Mouse (Mus musculus): ENCODE measurements around the gene Hist1h2bh. TPM values are rescaled to one million over a fixed set of nuclear protein-coding genes. Genes with fewer than 3 reads are reported as not detected.

Gene Hist1h2bh
- polyA plus RNA-seq, 1 experiment from 2014 or later: 0.77 TPM

DNA sequence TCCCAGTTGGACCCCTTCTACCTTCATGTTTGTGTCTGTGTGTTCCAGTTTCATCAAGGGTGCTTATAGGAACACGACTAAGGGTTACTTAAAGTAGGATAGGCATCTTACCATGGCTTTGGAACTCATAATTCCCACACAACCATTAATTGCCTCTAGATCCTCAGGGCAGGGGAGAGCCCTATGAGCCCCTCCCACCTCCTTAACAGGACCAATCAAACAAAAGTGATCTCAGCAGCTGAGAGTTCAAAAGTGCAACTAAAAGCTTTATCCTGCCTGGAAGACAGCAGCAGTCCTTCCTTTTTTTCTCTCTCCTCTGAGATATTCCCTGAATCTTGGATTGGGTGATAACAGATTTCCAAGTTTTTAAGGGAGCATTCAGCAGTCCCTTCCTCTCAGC, 33.1 kb downstream of the Hist1h2bh start:
- H3K4me2 ChIP-seq (ENCODE audit: low read depth, low read length): no peak overlapping the region
- 26% methylated on average over 1 of the region's 1 CpGs for WGBS
- no peaks in the 10 kb centered on the region for H3K36me3 ChIP-seq (ENCODE audit: control insufficient read depth, insufficient read depth, low read length)
- ATAC-seq (ENCODE audit: low read depth) (no peak), DNase-seq (ENCODE audit: low spot score) (no peak)
- no peaks in the 10 kb centered on the region for H3K27me3 ChIP-seq (replicated peaks; ENCODE audit: control insufficient read depth, insufficient read depth, low read length)
- no peaks in the 10 kb centered on the region for H3K9me3 ChIP-seq (ENCODE audit: control insufficient read depth, low read length)
- peaks cover 13% of the 10 kb centered on the region for H3K4me1 ChIP-seq (ENCODE audit: control insufficient read depth, insufficient read depth, low read length)
- no peak overlapping the region for H3K27ac ChIP-seq (replicated peaks; ENCODE audit: low read depth, low read length)
- H3K9ac ChIP-seq (ENCODE audit: low read depth, low read length): no peak overlapping the region
- no peak overlapping the region for H3K4me3 ChIP-seq (ENCODE audit: low read depth, low read length)

DNA sequence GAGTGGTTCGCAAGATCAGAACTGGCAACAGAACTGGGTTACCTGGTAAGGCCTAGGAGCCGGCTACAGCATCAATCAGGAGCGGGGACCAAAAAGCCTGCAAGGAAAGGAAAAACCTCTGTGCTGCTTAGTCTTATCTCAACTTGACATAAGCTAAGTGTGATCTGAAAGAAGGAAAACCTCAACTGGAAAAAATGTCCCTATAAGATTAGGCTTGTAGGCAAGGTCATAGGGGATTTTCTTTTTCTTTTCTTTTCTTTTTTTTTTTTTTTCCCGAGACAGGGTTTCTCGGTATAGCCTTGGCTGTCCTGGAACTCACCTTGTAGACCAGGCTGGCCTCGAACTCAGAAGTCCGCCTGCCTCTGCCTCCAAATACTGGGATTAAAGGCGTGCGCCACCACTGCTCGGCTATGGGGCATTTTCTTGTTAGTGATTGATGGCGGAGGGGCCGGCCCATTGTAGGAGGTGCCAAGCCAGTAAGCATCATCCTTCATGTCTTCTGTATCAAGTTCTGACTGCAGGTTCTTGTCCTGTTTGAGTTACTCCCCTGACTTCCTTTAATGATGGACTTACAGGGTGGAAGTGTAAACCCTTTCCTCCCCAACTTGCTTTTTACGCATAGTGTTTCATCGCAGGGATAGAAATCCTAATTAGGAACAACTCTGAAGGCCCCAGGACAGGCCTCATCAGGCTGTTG, 36.2 kb downstream of the Hist1h2bh start:
- Histone ChIP-seq H3K36me3 (ENCODE audit: control insufficient read depth, insufficient read depth, low read length) (no peaks in the 10 kb centered on the region), H3K27me3 (replicated peaks; ENCODE audit: control insufficient read depth, insufficient read depth, low read length) (no peaks in the 10 kb centered on the region), H3K9me3 (ENCODE audit: control insufficient read depth, low read length) (no peaks in the 10 kb centered on the region), H3K9ac (ENCODE audit: low read depth, low read length) (no peak overlapping the region), H3K4me3 (ENCODE audit: low read depth, low read length) (no peak overlapping the region), H3K4me2 (ENCODE audit: low read depth, low read length) (peak overlapping the region; percentile 53; the same call in 1 of the 2 replicates), H3K27ac (replicated peaks; ENCODE audit: low read depth, low read length) (no peak overlapping the region), H3K4me1 (ENCODE audit: control insufficient read depth, insufficient read depth, low read length) (peaks cover 15% of the 10 kb centered on the region)
- no peak for DNase-seq (ENCODE audit: low spot score)
- no peak for ATAC-seq (ENCODE audit: low read depth)
- WGBS: 22% methylated on average over 14 of the region's 14 CpGs

DNA sequence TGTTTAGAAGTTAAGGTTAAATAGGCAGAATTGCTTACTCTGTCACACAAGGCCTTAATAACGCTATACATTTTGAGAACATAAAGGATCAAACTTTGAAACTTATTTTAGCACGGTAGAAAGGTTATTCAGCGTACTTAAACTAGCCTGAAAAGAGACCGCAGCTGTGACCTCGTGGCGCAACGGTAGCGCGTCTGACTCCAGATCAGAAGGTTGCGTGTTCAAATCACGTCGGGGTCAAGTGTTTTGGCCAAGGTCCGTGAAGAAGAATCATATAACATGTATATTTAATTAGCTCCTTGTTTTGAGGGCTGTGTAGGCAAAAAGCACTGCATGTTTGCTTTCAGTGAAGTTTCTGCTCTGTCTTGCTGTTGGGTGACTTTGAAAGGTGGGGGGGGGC, 36.8 kb downstream of the Hist1h2bh start:
- Histone ChIP-seq H3K27ac (replicated peaks; ENCODE audit: low read depth, low read length) (0 out of 2 replicates have a peak overlapping the region, but pooled peaks have one; percentile 72), H3K4me3 (ENCODE audit: low read depth, low read length) (peak overlapping the region; percentile 28), H3K36me3 (ENCODE audit: control insufficient read depth, insufficient read depth, low read length) (no peaks in the 10 kb centered on the region), H3K9ac (ENCODE audit: low read depth, low read length) (no peak overlapping the region), H3K4me2 (ENCODE audit: low read depth, low read length) (peak overlapping the region; percentile 53), H3K4me1 (ENCODE audit: control insufficient read depth, insufficient read depth, low read length) (peaks cover 15% of the 10 kb centered on the region), H3K9me3 (ENCODE audit: control insufficient read depth, low read length) (no peaks in the 10 kb centered on the region), H3K27me3 (replicated peaks; ENCODE audit: control insufficient read depth, insufficient read depth, low read length) (no peaks in the 10 kb centered on the region)
- 4% methylated on average over 13 of the region's 13 CpGs for WGBS
- ATAC-seq (ENCODE audit: low read depth): 0 out of 2 replicates have a peak, but pooled peaks have one; percentile 27
- DNase-seq (ENCODE audit: low spot score): peak; percentile 48

DNA sequence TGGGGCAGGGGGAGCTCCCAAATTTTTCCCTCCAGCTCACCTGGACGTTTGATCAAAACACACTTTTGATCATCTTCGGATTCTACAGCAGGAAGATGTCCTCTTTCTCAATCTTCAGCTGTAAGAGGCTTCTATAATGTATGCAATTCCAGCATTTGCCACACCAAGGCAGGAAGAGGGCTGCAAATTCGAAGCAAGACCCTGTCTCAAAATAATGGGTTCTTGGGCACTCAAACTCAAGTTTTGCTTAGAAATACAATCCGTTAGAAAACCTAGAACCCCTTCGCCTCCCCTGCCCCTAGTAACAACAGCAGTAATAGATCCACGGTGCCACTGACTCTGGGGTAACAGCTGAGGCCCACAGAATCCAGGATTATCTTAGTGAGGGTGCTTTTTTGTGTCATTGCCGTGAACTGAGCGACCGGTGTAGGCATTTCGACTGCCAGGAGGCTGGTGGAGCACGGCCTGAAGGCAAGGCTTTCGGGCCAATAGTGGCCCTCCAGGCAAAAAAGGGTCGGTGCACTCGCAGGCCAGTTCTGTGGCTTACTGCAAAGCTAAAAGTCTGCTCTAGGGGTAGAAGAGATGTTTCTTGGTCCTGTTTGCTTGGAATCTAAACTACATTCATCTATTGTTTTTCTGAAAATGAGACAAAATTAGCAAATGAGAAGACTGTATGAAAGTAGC, 37.4 kb downstream of the Hist1h2bh start:
- Histone ChIP-seq H3K9me3 (ENCODE audit: control insufficient read depth, low read length) (no peaks in the 10 kb centered on the region), H3K9ac (ENCODE audit: low read depth, low read length) (peak overlapping the region; percentile 31; the same call in 1 of the 2 replicates), H3K27me3 (replicated peaks; ENCODE audit: control insufficient read depth, insufficient read depth, low read length) (no peaks in the 10 kb centered on the region), H3K4me2 (ENCODE audit: low read depth, low read length) (peak overlapping the region; percentile 53), H3K36me3 (ENCODE audit: control insufficient read depth, insufficient read depth, low read length) (no peaks in the 10 kb centered on the region), H3K27ac (replicated peaks; ENCODE audit: low read depth, low read length) (peak overlapping the region; percentile 72), H3K4me3 (ENCODE audit: low read depth, low read length) (peak overlapping the region; percentile 28), H3K4me1 (ENCODE audit: control insufficient read depth, insufficient read depth, low read length) (peaks cover 15% of the 10 kb centered on the region)
- 0 out of 2 replicates have a peak, but pooled peaks have one; percentile 26 for ATAC-seq (ENCODE audit: low read depth)
- WGBS: 6% methylated on average over 14 of the region's 14 CpGs
- no peak for DNase-seq (ENCODE audit: low spot score)

DNA sequence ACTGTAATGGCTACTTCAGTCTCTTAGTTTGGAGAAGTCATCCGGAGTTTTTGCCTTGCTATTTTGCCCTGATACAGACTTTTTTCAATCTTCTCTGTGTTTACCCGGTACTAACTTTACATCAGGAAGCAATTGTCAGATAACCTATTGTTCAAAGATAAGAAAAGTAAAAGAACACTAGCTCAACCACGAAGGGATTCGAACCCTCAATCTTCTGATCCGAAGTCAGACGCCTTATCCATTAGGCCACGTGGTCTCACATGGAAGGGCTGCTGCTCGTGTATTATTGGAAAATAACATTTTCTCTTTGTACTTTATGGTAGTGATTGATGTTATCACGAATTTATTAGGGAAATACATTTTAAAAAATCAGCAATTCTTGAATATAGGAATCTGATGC, 39.4 kb downstream of the Hist1h2bh start:
- Histone ChIP-seq H3K27ac (replicated peaks; ENCODE audit: low read depth, low read length) (no peak overlapping the region), H3K9me3 (ENCODE audit: control insufficient read depth, low read length) (no peaks in the 10 kb centered on the region), H3K36me3 (ENCODE audit: control insufficient read depth, insufficient read depth, low read length) (no peaks in the 10 kb centered on the region), H3K9ac (ENCODE audit: low read depth, low read length) (no peak overlapping the region), H3K27me3 (replicated peaks; ENCODE audit: control insufficient read depth, insufficient read depth, low read length) (no peaks in the 10 kb centered on the region), H3K4me3 (ENCODE audit: low read depth, low read length) (no peak overlapping the region), H3K4me2 (ENCODE audit: low read depth, low read length) (peak overlapping the region; percentile 23), H3K4me1 (ENCODE audit: control insufficient read depth, insufficient read depth, low read length) (peaks cover 15% of the 10 kb centered on the region)
- WGBS: 1% methylated on average over 9 of the region's 9 CpGs
- DNase-seq (ENCODE audit: low spot score): peak; percentile 68
- ATAC-seq (ENCODE audit: low read depth): no peak

DNA sequence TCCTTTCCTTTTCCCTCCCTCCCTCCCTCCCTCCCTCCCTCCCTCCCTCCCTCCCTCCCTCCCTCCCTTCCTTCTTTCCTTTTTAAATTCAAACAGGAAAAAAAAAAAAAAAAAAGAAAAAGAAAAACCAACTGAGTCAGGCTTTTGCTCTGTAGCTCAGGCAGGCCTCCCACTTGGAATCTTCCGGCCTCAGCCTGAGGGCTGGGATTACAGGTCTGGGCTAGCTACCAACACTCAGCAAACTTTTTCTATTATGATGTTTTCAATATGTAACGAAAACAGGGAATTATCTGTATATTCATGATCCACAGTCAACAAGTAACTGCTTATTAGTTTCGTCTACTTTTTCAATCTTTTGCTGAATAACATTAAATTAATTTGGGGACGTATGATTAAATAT, 40.3 kb downstream of the Hist1h2bh start:
- DNase-seq (ENCODE audit: low spot score) (no peak), ATAC-seq (ENCODE audit: low read depth) (no peak)
- WGBS: 31% methylated on average over 4 of the region's 4 CpGs
- no peaks in the 10 kb centered on the region for H3K27me3 ChIP-seq (replicated peaks; ENCODE audit: control insufficient read depth, insufficient read depth, low read length)
- H3K4me2 ChIP-seq (ENCODE audit: low read depth, low read length): no peak overlapping the region
- no peaks in the 10 kb centered on the region for H3K9me3 ChIP-seq (ENCODE audit: control insufficient read depth, low read length)
- no peaks in the 10 kb centered on the region for H3K36me3 ChIP-seq (ENCODE audit: control insufficient read depth, insufficient read depth, low read length)
- H3K27ac ChIP-seq (replicated peaks; ENCODE audit: low read depth, low read length): no peak overlapping the region
- H3K4me3 ChIP-seq (ENCODE audit: low read depth, low read length): no peak overlapping the region
- H3K4me1 ChIP-seq (ENCODE audit: control insufficient read depth, insufficient read depth, low read length): peaks cover 15% of the 10 kb centered on the region
- H3K9ac ChIP-seq (ENCODE audit: low read depth, low read length): no peak overlapping the region

DNA sequence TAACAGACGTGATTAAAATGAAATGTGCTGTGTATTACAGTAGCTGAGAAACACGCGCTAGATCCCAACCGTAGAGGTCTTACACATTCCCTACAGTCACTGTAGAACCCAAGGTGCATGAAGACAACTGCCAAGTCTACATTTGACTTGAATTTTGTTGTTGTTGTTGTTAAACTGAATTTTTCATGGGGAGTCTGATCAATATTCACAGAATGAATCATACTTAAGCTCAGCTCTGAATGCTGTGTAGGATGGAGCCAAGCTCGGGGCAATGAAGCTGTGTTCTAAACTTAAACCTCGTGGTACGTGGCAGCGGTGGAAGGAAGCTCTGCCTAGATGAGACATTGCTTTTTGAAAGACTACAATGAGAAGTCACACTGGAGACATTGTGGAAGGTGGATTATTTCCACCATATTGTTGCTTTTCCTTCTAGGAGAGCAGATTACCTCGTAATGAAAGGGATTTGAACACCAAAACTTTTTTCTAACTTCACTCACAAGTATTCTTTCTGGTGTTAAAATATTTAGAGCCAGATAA, 41.1 kb downstream of the Hist1h2bh start:
- peak overlapping the region; percentile 43 for H3K4me2 ChIP-seq (ENCODE audit: low read depth, low read length)
- 0 out of 2 replicates have a peak overlapping the region, but pooled peaks have one; percentile 15 for H3K4me3 ChIP-seq (ENCODE audit: low read depth, low read length)

DNA sequence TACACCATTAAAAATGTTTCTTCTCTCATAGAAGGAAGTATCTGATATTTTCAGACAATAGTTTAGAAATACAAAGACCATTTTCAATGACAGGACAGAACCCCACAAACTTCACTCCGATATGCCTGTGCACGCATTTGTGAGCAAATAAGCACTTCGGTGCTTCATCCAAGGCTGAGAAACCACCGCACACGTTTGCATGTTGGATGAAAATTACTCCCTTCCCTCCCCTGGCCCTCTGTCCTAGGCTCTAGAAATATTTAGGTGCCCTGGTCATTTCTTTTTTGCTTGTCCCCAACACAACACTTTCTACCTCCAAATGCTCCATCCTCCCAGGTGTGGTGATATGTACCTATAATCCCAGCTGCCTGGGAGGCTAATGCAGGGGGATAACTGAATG, 41.7 kb downstream of the Hist1h2bh start:
- no peak overlapping the region for H3K27ac ChIP-seq (replicated peaks; ENCODE audit: low read depth, low read length)
- ATAC-seq (ENCODE audit: low read depth) (no peak), DNase-seq (ENCODE audit: low spot score) (no peak)
- no peaks in the 10 kb centered on the region for H3K27me3 ChIP-seq (replicated peaks; ENCODE audit: control insufficient read depth, insufficient read depth, low read length)
- H3K36me3 ChIP-seq (ENCODE audit: control insufficient read depth, insufficient read depth, low read length): no peaks in the 10 kb centered on the region
- H3K4me2 ChIP-seq (ENCODE audit: low read depth, low read length): peak overlapping the region; percentile 43
- 23% methylated on average over 5 of the region's 5 CpGs for WGBS
- H3K4me1 ChIP-seq (ENCODE audit: control insufficient read depth, insufficient read depth, low read length): peaks cover 12% of the 10 kb centered on the region
- H3K4me3 ChIP-seq (ENCODE audit: low read depth, low read length): peak overlapping the region; percentile 15; the same call in 1 of the 2 replicates
- H3K9ac ChIP-seq (ENCODE audit: low read depth, low read length): no peak overlapping the region
- H3K9me3 ChIP-seq (ENCODE audit: control insufficient read depth, low read length): no peaks in the 10 kb centered on the region

More for the DNA sequence above, 41.1 kb downstream of the Hist1h2bh start:
- Histone ChIP-seq H3K9ac (ENCODE audit: low read depth, low read length) (no peak overlapping the region), H3K4me1 (ENCODE audit: control insufficient read depth, insufficient read depth, low read length) (peaks cover 12% of the 10 kb centered on the region), H3K27me3 (replicated peaks; ENCODE audit: control insufficient read depth, insufficient read depth, low read length) (no peaks in the 10 kb centered on the region), H3K27ac (replicated peaks; ENCODE audit: low read depth, low read length) (no peak overlapping the region), H3K36me3 (ENCODE audit: control insufficient read depth, insufficient read depth, low read length) (no peaks in the 10 kb centered on the region), H3K9me3 (ENCODE audit: control insufficient read depth, low read length) (no peaks in the 10 kb centered on the region)
- DNase-seq (ENCODE audit: low spot score): no peak
- ATAC-seq (ENCODE audit: low read depth): no peak
- 30% methylated on average over 9 of the region's 9 CpGs for WGBS

Data from embryonic facial prominence, embryonic 14.5 days (tissue).